Mouse (Mus musculus): Measurements from ENCODE around the gene Sgcb.
A peak's percentile ranks its signal among the peaks of the same experiment; 100 is the strongest.

The Sgcb gene

DNA sequence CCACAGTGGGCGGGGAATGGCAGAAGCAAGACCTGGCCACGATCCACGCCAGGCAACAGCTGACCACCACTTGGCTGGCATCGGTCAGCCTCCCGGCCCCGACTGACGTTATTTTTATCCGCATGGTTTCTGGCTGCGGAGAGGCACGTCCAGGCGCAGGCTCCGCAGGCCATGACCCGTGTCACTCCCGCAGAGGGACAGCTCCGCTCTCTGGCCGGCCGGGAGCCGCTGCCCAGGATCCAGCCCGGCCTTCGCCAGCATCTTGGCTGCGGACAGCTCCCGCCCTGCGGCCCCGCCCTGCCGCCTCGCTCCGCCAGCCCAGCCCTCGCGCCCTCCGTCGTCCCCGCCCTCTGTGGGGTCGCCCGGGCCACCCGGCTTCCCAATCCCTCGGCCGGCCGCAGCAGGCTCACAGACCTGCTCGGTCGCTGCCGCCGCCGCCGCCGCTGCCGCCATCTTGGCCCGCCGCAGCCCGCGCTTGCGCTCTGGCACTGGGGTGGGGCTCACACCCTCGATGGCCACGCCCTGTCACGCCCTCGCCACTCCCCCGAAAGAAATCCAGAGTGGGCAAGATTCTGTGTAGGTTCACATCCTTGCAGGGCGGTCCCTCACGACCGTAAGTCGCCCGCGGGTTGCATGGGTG is at the start of gene Sgcb:
Gene Sgcb, minus strand, starts transcription at position 530 of the 640 bp plus-strand sequence.
- DNase-seq (ENCODE audit: low spot score in 2 of 2) = peak; percentile 87 to 89

GRCm38 (mm10) chr5:73694254-73695015 is 46.8 kb upstream of the Sgcb start:
- no peak for DNase-seq (ENCODE audit: low spot score in 2 of 2)

- DNase-seq (ENCODE audit: low spot score in 2 of 2) = no peak
These were observed 46.2 kb upstream of the Sgcb start for GRCm38 (mm10) chr5:73693778-73694177.

DNA sequence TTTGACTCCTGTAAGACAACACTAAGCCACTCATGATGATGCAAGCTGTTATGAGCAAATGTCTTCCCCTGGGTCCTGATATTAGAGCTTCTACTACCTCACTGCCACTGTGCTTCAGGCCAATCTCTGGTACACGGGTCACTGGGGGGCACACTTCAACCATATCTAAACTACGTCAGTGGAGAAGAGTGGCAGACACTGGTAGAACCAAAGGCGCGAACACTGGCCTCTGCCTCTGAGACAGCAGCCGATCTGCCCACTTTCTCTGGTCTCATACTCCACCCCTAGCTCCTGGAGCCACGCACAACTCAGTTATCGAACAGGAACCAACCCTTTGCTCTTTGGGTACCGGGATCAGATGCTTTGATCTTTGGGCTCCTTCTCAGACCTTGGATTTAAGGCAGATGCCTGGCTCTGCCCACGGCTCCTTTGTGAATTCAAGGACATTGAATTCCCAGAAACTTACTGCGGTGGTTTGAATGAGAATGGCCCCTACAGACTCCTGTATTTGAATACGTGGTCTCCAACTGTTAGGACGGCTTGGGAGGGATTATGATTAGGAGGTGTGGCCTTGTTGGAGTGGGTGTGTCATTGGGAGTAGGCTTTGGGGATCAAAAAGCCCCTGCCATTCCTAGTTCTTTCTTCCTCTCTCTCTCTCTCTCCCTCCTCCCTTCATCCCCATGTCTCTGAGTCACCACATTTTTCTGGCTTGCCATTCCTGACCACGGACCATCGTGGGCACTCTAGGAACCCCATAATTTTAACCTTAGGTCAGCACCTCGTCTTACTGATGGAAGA is 44.3 kb upstream of the Sgcb start:
- DNase-seq (ENCODE audit: low spot score in 2 of 2) = no peak

GRCm38 (mm10) chr5:73690146-73690545 is 42.6 kb upstream of the Sgcb start:
- no peak for DNase-seq (ENCODE audit: low spot score in 2 of 2)

- DNase-seq (ENCODE audit: low spot score in 2 of 2) = no peak
These were observed 41.0 kb upstream of the Sgcb start for GRCm38 (mm10) chr5:73688576-73688975.

- no peak for DNase-seq (ENCODE audit: low spot score in 2 of 2)
These were observed 38.6 kb upstream of the Sgcb start for GRCm38 (mm10) chr5:73686149-73686548.

- DNase-seq (ENCODE audit: low spot score in 2 of 2) = no peak
These were observed 36.3 kb upstream of the Sgcb start for GRCm38 (mm10) chr5:73683706-73684409.

DNA sequence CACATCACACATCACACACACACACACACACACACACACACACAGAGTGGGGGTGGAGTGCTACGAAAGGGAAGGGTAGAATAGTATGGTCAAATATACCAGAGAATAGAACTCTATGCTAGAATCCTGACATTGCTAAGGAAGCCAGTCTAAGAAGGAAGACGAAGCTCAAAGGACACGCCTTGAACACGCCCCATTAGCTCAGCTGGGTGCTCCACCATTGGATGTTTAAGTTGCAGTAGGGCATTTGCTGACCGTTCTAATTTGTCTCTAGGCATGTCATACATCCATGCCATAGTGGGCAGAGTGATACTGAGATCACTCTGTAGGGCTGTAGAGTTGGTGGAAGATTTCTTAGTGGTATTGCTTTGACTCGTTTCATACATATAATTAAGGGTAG is 35.6 kb upstream of the Sgcb start:
- no peak for DNase-seq (ENCODE audit: low spot score in 2 of 2)

- peak; percentile 4 to 21 for DNase-seq (ENCODE audit: low spot score in 2 of 2)
These were observed 29.0 kb upstream of the Sgcb start for GRCm38 (mm10) chr5:73676626-73677025.

GRCm38 (mm10) chr5:73675604-73676003 is 28.0 kb upstream of the Sgcb start:
- no peak for DNase-seq (ENCODE audit: low spot score in 2 of 2)

DNA sequence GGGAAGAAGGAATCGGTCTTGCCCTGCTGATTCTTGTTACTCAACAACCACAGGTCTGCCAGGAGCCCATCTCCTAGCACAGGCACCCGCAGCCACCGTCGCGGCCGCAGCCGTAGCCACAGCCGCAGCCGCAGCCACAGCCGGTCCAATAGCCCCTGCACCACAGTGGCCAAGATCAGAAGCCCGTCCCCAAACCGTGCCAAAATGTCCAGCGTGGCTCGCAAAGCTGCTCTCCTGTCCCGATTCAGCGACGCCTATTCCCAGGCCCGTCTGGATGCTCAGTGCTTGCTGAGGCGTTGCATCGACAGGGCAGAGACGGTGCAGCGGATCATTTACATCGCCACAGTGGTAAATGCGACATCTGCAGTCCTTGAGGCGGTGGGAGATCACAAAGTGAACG is 21.8 kb upstream of the Sgcb start:
- DNase-seq (ENCODE audit: low spot score in 2 of 2) = no peak

DNA sequence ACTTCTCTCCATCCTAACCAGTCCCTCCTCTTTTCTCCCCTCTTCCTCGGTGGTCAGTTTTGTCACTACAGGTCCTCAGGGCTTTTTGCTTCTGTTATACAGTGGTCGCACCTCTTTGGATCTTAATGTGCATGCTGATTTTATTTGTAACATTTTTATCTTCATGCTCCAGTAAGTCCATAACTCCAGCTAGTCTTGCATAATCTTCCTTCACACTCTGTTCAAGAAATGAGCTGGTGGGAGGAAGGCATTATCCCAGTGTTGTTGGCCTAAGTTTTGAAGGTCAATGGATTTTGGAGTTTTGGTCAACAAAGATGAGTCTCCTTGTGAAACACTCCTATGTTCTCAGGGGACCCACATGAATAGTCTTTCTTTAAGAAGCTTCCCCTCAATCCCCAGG is 20.3 kb upstream of the Sgcb start:
- no peak for DNase-seq (ENCODE audit: low spot score in 2 of 2)

GRCm38 (mm10) chr5:73666695-73667094 is 19.1 kb upstream of the Sgcb start:
- DNase-seq (ENCODE audit: low spot score in 2 of 2) = no peak

- DNase-seq (ENCODE audit: low spot score in 2 of 2) = no peak
These were observed 4.2 kb upstream of the Sgcb start for GRCm38 (mm10) chr5:73651855-73652201.

DNA sequence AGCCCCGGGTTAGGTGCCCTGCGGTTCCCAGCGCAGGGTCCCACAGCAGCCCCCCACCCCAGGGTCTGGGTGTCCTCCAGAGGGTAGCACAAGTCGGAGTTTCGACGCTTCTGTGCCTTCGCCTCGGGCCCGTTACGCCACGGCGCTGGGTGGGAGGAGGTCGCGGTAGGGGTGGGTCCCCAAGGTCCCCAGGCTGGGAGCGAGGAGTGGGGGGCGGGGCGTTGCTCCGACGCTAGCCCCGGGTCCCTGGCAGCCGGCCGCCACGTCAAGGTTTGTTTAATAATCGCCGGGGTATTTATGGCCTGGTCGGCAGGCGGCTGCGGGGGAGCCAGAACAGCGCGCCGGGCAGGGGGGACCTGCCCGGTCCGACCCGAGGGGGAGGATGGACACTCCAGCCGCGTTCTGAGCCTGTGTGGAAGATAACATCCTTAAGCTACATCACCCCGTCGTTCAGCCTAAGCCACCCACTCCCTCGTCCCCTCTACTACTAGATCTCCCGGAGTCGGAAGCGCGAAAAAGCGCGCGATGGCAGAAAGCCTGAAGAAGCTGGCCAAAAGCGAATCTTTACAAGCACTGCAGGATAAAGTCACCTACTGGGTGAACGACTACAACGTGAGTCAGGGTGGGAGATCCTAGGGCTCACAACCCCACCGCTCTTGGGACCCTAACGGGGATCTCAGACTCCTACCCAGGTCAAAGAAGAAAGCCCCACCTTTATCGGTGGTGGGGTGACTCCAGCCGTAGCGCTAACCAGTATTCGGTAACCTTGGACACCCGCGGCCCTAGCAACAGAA is 3.7 kb upstream of the Sgcb start, which contains the start of gene Spata18:
Gene Spata18, plus strand, starts transcription at position 319 of the 794 bp plus-strand sequence.
- DNase-seq (ENCODE audit: low spot score in 2 of 2) = no peak

DNA sequence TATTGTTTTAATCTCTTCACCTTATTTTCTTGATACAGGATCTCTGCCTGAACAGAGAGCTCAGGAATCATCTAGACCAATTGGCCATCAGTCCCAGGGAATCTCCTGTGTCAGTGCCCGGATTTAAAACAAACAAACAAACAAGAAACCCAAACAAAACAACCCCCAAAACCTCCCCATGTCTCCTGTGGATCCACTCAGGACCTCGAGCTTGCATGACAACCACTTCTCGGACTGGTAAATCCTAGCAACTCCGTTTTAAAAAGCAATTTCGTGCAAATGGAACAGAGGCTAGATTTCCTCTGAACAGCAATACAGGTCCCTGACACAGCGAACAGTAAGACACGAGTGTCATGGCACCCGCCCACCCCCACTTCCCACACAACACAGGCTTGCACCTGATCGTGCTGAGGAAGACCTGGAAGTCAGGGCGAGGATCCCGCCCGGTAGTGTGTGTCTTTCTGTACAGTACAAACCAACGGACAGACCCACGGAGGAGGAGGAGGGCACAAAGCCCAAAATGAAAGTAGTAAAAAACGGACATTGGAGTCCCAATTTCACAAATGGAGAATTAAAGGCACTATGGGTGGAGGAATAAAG is 2.9 kb upstream of the Sgcb start:
- DNase-seq (ENCODE audit: low spot score in 2 of 2) = no peak

- no peak for DNase-seq (ENCODE audit: low spot score in 2 of 2)
These were observed 5.5 kb downstream of the Sgcb start for GRCm38 (mm10) chr5:73642091-73642490.

DNA sequence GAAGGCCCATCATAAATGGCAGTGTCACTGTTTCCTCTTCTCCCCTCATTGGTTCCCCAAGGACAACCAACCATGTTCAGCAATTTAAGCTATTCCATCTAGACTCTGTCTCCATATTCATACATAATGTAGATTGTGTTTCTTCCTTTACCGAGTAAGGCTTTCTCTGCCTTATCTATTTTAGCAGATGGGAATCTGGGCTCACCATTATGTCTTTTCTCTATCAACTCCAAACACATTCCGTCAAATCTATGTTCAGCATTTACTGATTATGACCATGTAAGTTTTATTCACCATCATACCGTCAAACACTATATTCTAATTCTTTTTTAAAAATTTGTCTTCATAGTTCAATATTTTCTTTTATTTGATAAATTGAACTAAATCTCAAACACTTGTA is 6.5 kb downstream of the Sgcb start:
- DNase-seq (ENCODE audit: low spot score in 2 of 2) = no peak

- DNase-seq (ENCODE audit: low spot score in 2 of 2) = no peak
These were observed 10.1 kb downstream of the Sgcb start for GRCm38 (mm10) chr5:73637337-73638107.
